Mouse (Mus musculus): ENCODE measurements around the gene Nudt5. TPM values are rescaled to one million over a fixed set of nuclear protein-coding genes. Genes with fewer than 3 reads are reported as not detected.

The Nudt5 gene
- polyA plus RNA-seq (2012; rRNA removed): 19.4 and 21.0 TPM in 2 replicates

GRCm38 (mm10) chr2:5844873-5845631 is at the start of gene Nudt5, which contains the start of gene Cdc123:
TSS of gene Nudt5 (plus strand) at chr2:5845019.
TSS of gene Cdc123 (minus strand) at chr2:5845164.

GRCm38 (mm10) chr2:5862834-5863233 is 18.0 kb downstream of the Nudt5 start, which contains the start of gene Gm13199:
TSS of gene Gm13199 (minus strand) at chr2:5862934.

GRCm38 (mm10) chr2:5894843-5895570 is 50.2 kb downstream of the Nudt5 start, which contains the start of gene Sec61a2:
TSS of gene Sec61a2 (minus strand) at chr2:5895432.

Other genes with a start within 250 kb of the Nudt5 start
- gene Camk1d, start 130.5 kb upstream of the Nudt5 start, polyA plus RNA-seq (2012; rRNA removed): 5.8 and 6.2 TPM in 2 replicates
- 174 and 182 TPM in 2 replicates for gene Cdc123, start 145 bp downstream of the Nudt5 start, polyA plus RNA-seq (2012; rRNA removed)
- gene Gm13199, start 17.9 kb downstream of the Nudt5 start, polyA plus RNA-seq (2012; rRNA removed): 8.0 and 10.4 TPM in 2 replicates
- 158 and 177 TPM in 2 replicates for gene Sec61a2, start 50.4 kb downstream of the Nudt5 start, polyA plus RNA-seq (2012; rRNA removed)
- gene Dhtkd1, start 97.8 kb downstream of the Nudt5 start, polyA plus RNA-seq (2012; rRNA removed): 14.6 and 15.1 TPM in 2 replicates
- 16.5 and 17.1 TPM in 2 replicates for gene Upf2, start 106.5 kb downstream of the Nudt5 start, polyA plus RNA-seq (2012; rRNA removed)